Mouse (Mus musculus) kidney, adult 2 months (tissue): ENCODE data around the gene Gsc.

Source experiments
- CTCF ChIP-seq: fragments of 200-500 bp; conservative IDR thresholded peaks from 2 replicates; pipeline ENCODE4 v1.5.1; 2011; ENCODE audit warnings: low read depth, mild to moderate bottlenecking, control low read depth, low read length, moderate library complexity, mixed read lengths; ENCODE audit not compliant: insufficient read depth, insufficient read length
- POLR2A ChIP-seq: fragments of 200-500 bp; IDR thresholded peaks from one replicate; pipeline ENCODE4 v1.6.1; 2011; ENCODE audit warnings: low read depth, low read length, control low read depth

DNA sequence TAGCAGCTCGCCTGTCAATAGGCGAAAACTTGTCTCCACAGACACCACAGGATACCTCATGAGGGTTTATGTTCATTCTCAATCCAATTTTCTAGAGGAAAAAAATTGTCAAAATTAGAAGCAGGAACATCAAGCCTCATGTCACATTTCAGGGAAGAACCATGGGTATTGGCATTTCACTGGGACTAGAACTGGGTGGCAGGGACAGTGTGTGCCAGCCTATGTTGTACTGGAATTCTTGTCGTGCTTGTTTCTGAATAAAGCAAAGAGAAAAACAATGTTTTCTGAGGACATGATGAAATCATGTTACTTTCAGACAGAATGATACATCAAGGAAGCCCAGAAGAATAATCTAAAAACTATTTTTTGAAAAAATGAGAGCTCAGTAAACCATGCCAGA, 47.5 kb downstream of the Gsc start:
- TF ChIP-seq POLR2A, result no peak
- TF ChIP-seq CTCF, result no peak
